Mouse (Mus musculus): Measurements from ENCODE around the gene Shd.
"Not testable (repeated sequence)": the region's sequence is repeated elsewhere in the genome, so short reads cannot be mapped to it uniquely, and the experiment has no call there.

The Shd gene

DNA sequence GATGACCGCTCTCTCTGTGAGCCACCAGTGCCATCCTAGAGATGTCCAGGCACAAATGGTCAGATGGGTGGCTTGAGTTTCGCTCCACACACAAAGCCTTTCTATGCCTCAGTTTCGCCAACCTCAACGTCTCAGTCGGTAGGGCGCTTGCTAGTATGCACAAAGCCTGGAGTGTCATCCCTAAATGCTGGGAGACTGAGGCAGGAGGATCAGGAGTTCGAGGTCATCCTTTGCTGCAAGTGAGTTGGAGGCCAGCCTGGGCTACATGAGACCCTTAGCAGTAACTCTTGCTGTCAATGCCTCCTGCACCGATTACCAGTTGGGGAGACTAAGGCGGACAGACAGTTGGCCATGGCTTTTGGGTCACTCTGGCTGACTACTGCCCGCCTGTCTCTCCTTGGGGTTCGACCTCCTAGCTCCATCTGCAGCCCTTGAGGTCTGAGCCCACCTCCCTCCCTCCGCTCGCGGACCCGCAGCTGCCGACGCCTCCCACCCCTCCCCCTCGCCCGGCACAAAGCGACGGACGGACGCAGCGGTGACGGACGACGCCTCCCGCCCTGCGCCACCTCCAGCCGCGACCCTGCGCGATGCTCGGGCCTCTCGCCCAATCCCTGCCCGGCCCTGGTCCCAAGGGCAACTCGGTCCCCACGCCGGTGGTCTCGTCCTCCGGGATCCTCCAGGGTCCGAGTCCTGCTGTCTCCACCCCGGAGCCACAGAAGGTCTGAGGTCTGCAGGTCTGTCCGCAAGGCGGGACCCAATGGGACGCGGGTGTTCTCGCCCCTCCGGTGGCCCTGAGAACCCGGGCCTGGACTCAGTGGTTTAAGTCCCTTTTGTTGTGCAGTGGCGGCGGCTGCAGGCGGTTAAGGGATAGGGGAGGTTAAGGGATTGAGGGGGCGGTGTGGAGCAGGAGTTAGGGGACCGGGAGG, at the start of gene Shd:
Gene Shd (plus strand): TSS at position 502 of the 926 bp plus-strand sequence.
- DNase-seq (ENCODE audit: low spot score in 2 of 2) = no peak

DNA sequence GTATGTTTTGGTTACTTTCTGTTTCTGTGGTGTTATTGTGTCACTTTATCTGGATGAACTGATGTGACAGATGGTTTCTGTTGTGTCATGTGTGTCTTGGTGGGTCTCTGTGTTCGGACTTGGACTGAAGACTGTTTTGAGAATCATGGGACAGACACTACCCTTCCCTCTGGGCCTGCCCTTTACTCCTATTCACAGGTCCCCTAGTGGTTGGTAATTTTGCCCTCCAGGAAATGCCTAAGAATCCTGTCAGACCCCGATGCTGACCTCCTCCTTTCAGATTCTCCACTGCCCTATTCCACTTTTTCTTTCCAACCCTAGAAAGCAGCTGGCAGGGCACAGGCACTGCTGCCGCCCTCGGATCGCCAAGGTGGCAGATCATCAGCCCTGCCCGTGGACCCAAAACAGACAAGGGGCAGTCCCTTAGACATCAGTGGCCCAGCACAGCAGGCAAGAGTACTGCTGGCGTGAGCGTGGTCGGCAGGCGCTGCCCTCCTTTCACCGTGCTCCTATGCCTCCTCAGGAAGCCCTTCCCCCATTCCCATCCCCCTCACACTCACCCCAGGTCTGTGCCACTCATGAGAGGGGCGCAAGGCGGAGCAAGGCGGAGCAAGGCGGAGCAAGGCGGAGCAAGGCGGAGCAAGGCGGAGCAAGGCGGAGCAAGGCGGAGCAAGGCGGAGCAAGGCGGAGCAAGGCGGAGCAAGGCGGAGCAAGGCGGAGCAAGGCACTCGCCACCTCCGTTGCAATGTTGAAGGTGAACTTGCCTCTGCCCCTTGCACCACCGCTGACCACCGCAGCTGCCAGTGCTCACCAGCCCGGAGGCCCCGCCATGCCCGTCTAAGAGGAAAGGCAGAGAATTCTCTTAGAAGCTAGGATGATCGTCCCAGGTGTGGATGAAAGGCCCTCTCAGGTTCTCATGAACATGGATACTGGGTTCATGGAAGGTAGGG, 38.4 kb upstream of the Shd start:
- DNase-seq (ENCODE audit: low spot score in 2 of 2) = peak; percentile 46 to 79

DNA sequence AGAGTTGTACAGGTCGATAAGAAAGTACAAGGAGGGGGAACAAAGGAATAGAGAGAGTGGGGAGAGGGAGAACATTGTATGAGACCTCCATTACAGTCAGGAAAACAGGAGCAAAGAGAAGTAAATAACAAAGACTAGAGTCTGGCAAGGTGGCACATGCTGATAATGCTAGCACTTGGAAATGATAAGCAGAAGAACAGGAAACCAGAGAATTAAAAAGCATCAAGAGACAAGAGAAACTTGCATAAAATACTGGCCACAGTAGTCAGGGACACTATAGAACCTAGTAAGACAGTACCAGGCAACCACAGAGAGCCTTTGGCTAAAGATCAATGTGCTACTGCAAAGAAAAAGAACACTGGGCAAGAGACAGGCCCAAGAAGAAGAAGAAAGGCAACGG, 37.6 kb upstream of the Shd start:
- no peak for DNase-seq (ENCODE audit: low spot score in 2 of 2)

DNA sequence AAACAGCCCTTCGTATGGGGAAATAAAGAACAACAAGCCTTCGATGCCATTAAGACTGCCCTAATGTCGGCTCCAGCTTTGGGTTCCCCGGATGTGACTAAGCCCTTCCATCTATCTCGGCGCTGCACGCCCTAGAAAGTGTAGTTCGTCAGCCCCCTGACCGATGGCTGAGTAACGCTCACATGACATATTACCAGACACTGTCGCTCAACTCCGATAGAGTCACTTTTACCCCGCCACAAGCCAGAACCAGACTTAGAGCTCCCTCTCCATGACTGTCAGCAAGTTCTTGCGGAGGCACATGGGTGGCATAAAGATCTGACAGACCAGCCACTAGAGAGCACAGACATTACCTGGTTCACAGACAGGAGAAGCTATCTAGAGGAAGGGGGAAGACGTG, 37.1 kb upstream of the Shd start:
- no peak for DNase-seq (ENCODE audit: low spot score in 2 of 2)

DNA sequence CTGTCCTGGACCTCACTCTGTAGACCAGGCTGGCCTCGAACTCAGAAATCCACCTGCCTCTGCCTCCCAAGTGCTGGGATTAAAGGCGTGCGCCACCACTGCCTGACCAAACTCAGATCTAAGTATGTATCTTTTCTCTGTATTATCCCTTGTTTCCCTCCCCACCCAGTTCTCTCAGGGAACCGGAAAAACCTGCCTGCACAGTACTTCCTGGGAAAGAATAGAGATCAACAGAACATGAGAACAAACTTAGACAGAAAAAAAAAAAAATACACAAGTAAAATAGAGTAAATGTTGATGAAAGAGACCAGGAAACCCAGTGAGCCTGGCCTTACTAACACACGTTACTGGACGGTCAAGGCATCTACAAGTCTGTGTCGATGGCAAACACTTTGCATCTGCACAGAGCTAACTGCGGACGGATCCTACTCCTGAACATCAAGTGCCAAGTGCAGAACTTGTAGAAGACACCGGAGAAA, 25.8 kb upstream of the Shd start:
- DNase-seq (ENCODE audit: low spot score in 2 of 2) = not testable (repeated sequence)

DNA sequence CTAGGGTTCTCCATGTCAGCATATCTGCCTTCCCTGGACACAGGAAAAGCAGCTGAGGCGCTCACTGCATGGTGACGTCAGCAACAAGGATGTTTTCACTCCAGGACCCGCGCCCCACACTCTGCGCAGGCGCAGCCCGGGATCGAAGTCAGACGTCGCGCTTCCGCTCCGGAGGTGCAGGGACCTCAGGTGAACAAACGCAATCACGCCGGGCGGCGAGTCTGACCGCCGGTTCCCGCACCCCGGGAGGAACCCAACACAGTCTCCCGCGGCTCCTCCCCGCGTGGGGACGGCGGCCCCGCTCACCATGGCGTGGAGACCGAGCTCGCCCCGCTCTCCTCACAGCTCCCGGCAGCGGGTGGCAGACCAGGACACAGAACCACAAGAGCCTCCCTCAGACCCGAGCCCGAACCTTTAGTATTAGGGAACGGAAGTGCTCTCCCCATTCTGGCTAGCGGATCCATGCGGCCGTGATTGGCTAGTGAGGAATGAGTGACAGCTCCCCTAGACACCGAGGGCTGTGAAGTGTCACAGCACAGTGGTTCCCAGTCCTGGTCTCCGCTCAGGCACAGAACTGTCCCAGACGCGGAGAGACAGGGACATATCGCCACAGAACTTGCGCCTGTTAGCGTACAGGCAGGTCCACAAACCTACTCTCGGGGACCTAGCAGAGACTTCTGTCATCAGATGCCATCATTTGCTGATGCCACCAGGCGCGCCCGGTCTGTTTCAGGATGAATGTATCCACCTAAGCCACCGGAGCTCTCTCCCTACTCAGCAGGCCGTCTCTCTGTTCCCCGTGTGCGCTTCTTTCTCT, 25.2 kb upstream of the Shd start:
- DNase-seq (ENCODE audit: low spot score in 2 of 2) = peak; percentile 83 to 90

DNA sequence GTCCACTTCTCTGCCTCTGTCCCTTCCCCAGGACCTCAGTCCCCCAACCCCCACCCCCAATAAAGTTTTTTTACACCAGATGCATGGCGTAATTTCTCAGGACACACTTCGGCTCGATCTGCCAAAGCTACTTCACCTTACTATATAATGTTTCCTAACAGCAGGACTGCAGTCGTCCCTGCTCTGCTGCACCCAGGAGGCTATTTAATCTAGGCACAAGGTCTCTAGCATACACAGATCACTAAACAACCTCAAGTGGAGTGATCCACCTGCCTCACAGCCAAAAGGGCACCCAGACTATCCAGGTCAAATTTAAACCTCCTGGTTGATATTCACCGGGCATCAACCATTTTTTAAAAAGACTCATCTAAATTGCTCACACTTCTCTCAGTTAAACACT, 24.6 kb upstream of the Shd start:
- DNase-seq (ENCODE audit: low spot score in 2 of 2) = peak; percentile 15 to 61

DNA sequence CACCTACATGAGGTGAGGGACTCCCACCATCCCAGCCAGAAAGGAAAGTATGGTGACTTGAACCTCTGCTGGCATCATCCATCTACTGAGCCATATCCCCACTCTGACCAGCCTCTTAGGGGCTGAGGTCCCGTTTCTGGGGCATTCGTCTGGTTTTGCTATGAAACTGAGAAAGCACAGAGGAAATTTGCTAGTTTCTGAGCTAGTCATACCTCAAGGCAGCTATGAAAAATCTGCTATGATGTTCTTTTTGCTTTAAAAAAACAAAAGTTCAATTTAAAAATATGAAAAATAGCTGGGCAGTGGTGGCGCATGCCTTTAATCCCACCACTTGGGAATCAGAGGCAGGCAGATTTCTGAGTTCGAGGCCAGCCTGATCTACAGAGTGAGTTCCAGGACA, 21.6 kb upstream of the Shd start:
- no peak for DNase-seq (ENCODE audit: low spot score in 2 of 2)

DNA sequence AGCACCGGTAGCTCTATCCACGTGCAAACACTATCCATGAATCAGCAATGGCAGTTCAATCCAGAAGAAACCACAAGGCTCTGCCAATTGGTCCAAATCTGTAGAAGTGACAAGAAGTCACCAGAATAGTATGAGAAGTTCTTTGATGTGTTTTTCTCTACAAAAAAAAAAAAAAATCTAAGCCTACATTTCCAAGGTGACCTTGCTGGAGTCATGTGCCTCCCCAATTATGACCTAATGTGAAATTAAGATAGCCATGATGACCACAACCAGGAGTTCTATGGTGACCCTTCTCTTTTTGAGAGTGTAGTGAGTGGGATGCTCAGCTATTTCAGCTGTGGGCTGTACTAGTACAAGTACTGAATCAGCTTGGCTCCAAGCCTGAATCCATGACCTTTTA, 20.9 kb upstream of the Shd start, which contains the start of gene Zfp119b:
Gene Zfp119b (minus strand): TSS at position 101 of the 400 bp plus-strand sequence.
- DNase-seq (ENCODE audit: low spot score in 2 of 2) = no peak

DNA sequence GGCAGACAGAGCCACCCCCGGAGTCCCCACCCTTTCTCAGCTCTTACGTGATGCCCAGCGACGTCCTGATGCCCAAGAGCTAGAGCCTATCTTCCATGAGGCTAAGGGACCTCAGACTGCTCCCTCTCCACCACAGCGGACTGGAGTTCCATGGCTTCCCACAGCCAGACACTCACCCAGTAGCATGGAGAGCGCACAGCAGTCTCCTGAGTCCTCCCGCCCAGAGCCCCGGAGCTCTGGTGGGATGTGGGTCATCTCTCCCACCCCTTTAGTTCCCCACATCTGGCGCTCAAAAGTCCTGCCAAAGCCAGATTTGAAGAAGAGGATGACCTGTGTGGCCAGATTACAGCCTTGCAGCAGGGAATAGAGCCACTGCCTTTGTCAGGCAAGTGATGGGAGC, 19.7 kb upstream of the Shd start:
- DNase-seq (ENCODE audit: low spot score in 2 of 2) = peak in 1 of 2 experiments; percentile 56

DNA sequence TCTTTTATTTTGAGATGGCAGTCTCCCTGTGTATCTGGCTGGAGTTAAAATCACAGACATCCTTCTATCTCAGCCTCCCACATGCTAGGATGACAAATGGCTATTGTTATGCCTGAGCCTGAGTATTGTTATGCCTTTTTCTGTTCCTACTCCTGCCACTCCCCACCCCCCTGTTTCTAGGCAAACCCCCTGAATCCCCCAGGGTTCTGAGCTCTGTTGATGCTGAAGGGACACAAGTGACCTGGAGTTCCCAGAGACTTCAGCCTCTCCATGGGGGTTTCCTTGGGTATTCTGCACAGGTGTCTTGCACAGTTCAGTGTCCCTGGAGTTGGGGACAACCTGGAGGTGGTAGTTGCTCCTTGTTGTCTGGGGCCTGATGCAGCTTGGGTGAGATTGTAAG, 18.2 kb upstream of the Shd start:
- peak in 1 of 2 experiments; percentile 57 for DNase-seq (ENCODE audit: low spot score in 2 of 2)

DNA sequence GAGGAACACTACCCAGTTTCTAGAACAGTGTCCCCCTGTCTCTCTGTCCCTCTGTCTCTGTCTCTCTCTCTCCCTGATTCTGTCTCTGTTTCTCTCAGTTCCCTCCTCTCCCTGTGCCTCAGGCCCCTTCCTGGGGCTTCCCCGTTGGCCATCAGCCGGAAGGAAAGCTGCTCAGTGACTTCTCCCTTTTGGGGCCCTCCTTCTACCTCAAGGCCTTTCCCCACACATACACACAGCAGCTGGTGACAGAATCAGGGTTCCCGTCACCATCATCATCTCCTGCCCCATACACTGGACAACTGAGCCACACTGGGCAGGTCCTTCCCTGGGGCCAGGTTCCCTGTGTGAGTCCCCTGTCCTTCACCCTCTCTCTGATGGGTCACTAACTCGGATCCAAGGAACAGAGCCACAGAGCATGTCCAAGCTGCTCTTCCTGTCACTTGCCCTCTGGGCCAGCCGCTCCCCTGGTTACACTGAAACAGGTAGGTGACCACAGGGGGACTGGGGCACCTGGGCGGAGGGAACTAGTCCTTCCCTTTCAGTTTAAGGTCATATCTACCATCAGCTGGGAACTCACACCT, 17.7 kb upstream of the Shd start, which contains the start of gene Ebi3:
Gene Ebi3 (plus strand): TSS at position 194 of the 581 bp plus-strand sequence.
- DNase-seq (ENCODE audit: low spot score in 2 of 2) = peak; percentile 57 to 71

DNA sequence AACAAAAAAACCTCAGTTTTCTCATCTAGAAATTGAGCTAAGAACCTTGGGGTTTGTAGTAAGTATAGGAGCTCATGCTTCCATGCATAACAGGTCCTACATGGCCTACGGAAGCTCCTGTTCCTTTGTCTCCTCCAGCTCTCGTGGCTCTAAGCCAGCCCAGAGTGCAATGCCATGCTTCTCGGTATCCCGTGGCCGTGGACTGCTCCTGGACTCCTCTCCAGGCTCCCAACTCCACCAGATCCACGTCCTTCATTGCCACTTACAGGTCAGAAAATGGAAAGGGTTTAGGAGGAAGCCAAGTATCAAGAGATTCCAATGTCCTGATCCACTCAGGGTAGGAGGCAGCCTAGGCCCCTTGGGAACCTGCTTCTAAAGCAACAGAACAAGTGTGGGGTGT, 16.5 kb upstream of the Shd start:
- peak in 1 of 2 experiments; percentile 59 for DNase-seq (ENCODE audit: low spot score in 2 of 2)

DNA sequence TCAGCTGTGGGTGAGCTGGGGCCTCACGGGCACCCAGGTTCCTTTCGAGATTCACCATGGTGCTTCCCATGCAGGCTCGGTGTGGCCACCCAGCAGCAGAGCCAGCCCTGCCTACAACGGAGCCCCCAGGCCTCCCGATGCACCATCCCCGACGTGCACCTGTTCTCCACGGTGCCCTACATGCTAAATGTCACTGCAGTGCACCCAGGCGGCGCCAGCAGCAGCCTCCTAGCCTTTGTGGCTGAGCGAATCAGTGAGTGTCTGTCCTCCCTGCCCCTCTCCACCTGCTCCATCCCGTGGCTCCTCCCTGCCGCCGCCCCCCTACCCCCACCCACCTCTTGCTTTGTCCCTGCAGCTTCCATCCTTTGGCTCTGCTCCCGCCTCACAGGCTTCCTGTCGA, 16.0 kb upstream of the Shd start:
- DNase-seq (ENCODE audit: low spot score in 2 of 2) = peak; percentile 17 to 66

DNA sequence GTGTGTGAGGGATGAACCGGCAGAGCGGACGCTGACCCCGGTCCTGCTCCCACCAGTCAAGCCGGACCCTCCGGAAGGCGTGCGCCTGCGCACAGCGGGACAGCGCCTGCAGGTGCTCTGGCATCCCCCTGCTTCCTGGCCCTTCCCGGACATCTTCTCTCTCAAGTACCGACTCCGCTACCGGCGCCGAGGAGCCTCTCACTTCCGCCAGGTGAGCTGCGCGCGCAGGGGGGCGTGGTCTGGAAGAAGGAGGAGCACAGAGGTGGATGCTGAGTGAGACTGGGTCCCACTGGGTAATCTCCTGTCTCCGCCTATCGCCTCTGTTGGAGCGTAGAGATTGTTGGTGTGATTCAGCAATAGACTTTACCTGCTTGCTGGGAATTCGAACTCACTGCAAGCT, 14.1 kb upstream of the Shd start:
- DNase-seq (ENCODE audit: low spot score in 2 of 2) = peak; percentile 82 to 91

DNA sequence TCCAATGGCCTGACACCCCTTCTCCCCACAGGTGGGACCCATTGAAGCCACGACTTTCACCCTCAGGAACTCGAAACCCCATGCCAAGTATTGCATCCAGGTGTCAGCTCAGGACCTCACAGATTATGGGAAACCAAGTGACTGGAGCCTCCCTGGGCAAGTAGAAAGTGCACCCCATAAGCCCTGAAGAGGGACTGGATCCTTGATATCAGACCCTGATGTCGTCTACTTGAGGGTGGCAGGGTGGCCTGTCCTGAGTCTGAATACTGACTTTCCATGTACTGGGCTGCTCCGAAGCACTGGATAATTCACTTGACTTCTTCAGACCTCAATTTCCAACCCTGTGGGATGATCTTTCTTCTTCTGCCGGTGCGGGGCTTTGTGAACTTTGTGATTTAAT, 13.7 kb upstream of the Shd start:
- DNase-seq (ENCODE audit: low spot score in 2 of 2) = peak in 1 of 2 experiments; percentile 13

DNA sequence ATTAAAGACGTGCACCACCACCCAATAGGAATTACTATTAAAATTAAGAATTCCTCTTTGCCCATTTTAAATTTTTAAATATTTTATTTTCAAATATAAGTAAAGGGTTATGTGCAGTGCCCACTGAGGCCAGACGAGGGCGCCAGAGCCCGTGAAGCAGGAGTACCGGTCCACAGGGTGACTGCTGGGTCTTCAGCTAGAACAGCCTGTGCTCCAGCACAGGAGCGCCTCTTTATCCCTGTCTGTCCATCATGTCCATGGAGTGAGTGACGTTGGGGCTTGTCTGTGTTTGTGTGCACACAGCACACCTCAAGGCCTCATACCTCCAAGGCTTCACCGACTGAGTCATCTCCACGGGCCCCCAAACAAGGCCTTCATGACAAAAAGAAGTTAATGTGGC, 13.1 kb upstream of the Shd start:
- DNase-seq (ENCODE audit: low spot score in 2 of 2) = peak; percentile 74 to 91

DNA sequence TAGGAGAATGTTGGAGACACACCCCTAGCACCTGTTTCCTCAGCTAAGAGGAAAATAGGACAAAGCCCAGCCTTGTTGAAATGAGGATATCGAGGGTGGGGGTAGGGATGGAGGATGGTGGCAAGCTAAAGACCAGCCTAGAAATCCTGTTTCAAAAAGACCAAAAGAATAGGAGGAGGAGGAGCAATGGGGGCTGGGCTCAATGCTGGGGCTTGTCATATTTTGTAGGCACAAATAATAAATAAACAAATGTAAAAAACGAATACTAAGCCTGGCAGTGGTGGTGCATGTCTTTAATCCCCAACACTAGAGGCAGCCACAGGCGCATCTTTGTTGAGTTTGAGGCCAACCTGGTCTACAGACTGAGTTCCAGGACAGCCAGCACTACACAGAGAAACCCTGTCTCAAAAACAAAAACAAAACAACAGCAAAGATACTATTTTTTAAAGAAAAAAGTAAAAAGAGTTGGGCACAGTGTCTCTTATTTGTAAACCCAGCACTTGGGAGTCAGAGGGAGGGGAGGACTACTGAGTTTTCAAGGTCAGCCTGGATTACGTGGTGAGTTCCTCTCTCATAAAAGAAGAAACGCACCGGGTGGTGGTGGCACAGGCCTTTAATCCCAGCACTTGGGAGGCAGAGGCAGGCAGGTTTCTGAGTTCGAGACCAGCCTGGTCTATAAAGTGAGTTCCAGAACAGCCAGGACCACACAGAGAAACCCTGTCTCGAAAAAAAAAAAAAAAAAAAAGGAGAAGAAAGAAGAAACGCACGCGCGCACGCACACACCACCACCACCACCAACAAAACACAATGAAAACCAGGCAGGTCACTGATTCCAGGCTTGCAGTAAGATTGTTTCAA, 12.3 kb upstream of the Shd start:
- DNase-seq (ENCODE audit: low spot score in 2 of 2) = peak; percentile 12 to 59

DNA sequence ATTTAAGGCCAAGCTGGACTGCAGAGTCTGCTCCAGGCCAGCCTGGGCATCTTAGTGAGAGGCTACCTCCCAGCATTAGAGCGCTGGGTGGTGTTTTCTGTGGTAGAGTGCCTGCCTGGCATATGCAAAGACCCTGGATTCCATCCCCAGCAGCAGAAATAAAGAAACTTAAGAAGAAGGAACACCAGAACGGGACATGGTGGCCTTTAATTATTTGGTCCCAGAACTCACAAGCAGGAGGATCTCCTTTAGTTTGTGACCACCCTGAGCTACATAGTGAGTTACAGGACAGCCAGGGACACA, 11.7 kb upstream of the Shd start:
- peak; percentile 12 to 66 for DNase-seq (ENCODE audit: low spot score in 2 of 2)

All from spleen, postnatal 4 days (tissue).